Mouse (Mus musculus) frontal cortex, postnatal 36 days (tissue): Measurements from ENCODE around the gene Zfp54.
"Not testable (repeated sequence)": the region's sequence is repeated elsewhere in the genome, so short reads cannot be mapped to it uniquely, and the experiment has no call there.

Experiments
- DNase-seq, 2 experiments: peaks; one replicate each; pipeline ENCODE4 v3.0.0; 2022; ENCODE audit warnings: low spot score in 2 of 2

Zfp54 gene

GRCm38 (mm10) chr17:21422664-21423599 is at the start of gene Zfp54:
TSS of gene Zfp54 (plus strand) at chr17:21423227.
- DNase-seq = peak; percentile 30 to 61

- DNase-seq = no peak
These were observed 47.7 kb upstream of the Zfp54 start for GRCm38 (mm10) chr17:21375311-21375710.

- DNase-seq = peak; percentile 21 to 41
These were observed 39.5 kb upstream of the Zfp54 start, which contains the start of gene Zfp677 for GRCm38 (mm10) chr17:21383391-21384056. TSS of gene Zfp677 (plus strand) at chr17:21383748.

- no peak for DNase-seq
These were observed 39.0 kb upstream of the Zfp54 start for GRCm38 (mm10) chr17:21384057-21384411.

- not testable (repeated sequence) for DNase-seq
These were observed 15.9 kb downstream of the Zfp54 start for GRCm38 (mm10) chr17:21438806-21439400.

- peak; percentile 68 to 88 for DNase-seq
These were observed 26.6 kb downstream of the Zfp54 start for GRCm38 (mm10) chr17:21449669-21450068.

- DNase-seq = peak; percentile 84 to 85
These were observed 27.2 kb downstream of the Zfp54 start, which contains the start of gene Zfp51 for GRCm38 (mm10) chr17:21450138-21450704. TSS of gene Zfp51 (plus strand) at chr17:21450374.

- no peak for DNase-seq
These were observed 40.5 kb downstream of the Zfp54 start for GRCm38 (mm10) chr17:21463550-21463949.

- DNase-seq = no peak
These were observed 49.1 kb downstream of the Zfp54 start for GRCm38 (mm10) chr17:21472032-21472652.

GRCm38 (mm10) chr17:21472653-21473307 is 49.8 kb downstream of the Zfp54 start:
- DNase-seq = no peak

- no peak for DNase-seq
These were observed 50.5 kb downstream of the Zfp54 start for GRCm38 (mm10) chr17:21473362-21474190.

GRCm38 (mm10) chr17:21474729-21475128 is 51.7 kb downstream of the Zfp54 start:
- DNase-seq = not testable (repeated sequence)

- DNase-seq = not testable (repeated sequence)
These were observed 52.3 kb downstream of the Zfp54 start for GRCm38 (mm10) chr17:21475290-21475689.

- DNase-seq = not testable (repeated sequence)
These were observed 53.3 kb downstream of the Zfp54 start for GRCm38 (mm10) chr17:21476351-21476750.

- not testable (repeated sequence) for DNase-seq
These were observed 55.2 kb downstream of the Zfp54 start for GRCm38 (mm10) chr17:21478103-21478777.
